Comparison of ENCODE assay signal across 8 mouse cellular contexts in the genomic region with DNA sequence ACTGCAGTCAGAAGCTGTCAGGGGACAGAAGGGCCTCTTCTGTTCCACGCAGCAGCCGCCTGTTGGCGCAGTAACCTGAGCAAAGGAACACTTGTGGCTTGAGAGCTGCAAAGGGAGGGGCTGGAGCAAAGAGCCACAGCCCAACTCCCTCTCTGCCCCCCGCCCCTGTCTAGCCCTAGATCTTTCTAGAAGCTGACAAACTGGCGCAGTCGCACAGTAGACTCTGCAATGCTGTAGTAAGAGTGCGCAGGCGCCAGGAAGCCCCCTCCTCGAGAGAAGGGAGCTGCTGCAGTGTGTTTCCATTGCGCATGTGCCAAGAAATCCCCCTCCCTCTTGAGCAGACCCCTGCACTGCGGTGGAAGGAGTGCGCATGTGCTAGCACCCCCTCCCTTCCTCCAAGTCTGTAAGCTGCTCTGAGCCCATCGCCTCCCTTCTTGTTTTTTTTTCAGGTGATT.
DNase-seq lines count a peak whose midpoint lies in the region; ATAC-seq and TF ChIP-seq lines count a peak whose summit lies in the region.

No protein-coding gene starts in this region.

- peak overlapping the region; percentile 41 for H3K4me2 ChIP-seq in forebrain, postnatal 0 days (ENCODE audit: low read depth)
- H3K4me2 ChIP-seq in lung, postnatal 0 days (replicated peaks; ENCODE audit: low read depth, low read length), result peak overlapping the region; percentile 49

- peak overlapping the region; percentile 45; the same call in 1 of the 2 replicates for H3K27ac ChIP-seq in forebrain, postnatal 0 days (ENCODE audit: low read depth, low read length)
- H3K27ac ChIP-seq in lung, postnatal 0 days (ENCODE audit: low read length), result no peak overlapping the region
- H3K27ac ChIP-seq in testis, adult 2 months (ENCODE audit: control insufficient read depth, insufficient read depth, low read depth, low read length), result no peak overlapping the region

- intact Hi-C loops in left cerebral cortex, postnatal 10 days (cut with DNase I), result loop anchor here (2.0 kb wide), 1 partner anchor 148 kb away; no protein-coding TSS in a partner anchor

- peak; percentile 3 for DNase-seq in cerebellum, adult 11-12 months
- DNase-seq in cerebellum, adult 8-10 months, result no peak
- DNase-seq in left cerebral cortex, postnatal 10 days (ENCODE audit: extremely low spot score in 1 of 2, low spot score in 2 of 2), result peak; percentile 76 to 78
- no peak for DNase-seq in left cerebral cortex, adult 8-10 months (ENCODE audit: low spot score in 2 of 2)
- DNase-seq in forebrain, postnatal 0 days, result peak; percentile 94
- peak; percentile 56 for DNase-seq in lung, postnatal 0 days (ENCODE audit: low spot score)
- no peak for DNase-seq in spleen, postnatal 10 days (ENCODE audit: low spot score in 2 of 2)

- peak; percentile 96 for ATAC-seq in forebrain, postnatal 0 days
- peak; percentile 85 for ATAC-seq in lung, postnatal 0 days

- no peaks in the 10 kb centered on the region for H3K4me1 ChIP-seq in forebrain, postnatal 0 days (ENCODE audit: insufficient read depth)
- no peaks in the 10 kb centered on the region for H3K4me1 ChIP-seq in lung, postnatal 0 days (ENCODE audit: insufficient read depth, low read depth, low read length)
- peaks cover 3% of the 10 kb centered on the region for H3K4me1 ChIP-seq in testis, adult 2 months (ENCODE audit: control insufficient read depth, insufficient read depth, low read length)

- peak; percentile 38 for TF ChIP-seq CTCF in forebrain, postnatal 0 days (IDR thresholded peaks at IDR 0.05; ENCODE audit: low read depth)
- TF ChIP-seq CTCF in lung, postnatal 0 days (IDR thresholded peaks at IDR 0.05), result peak; percentile 38
- TF ChIP-seq CTCF in testis, adult 2 months (IDR thresholded peaks at IDR 0.05; ENCODE audit: control insufficient read depth, insufficient read depth, insufficient replicate concordance, low read depth, low read length), result no peak

- no peaks in the 10 kb centered on the region for H3K9me3 ChIP-seq in forebrain, postnatal 0 days (ENCODE audit: low read length)
- no peaks in the 10 kb centered on the region for H3K9me3 ChIP-seq in lung, postnatal 0 days (ENCODE audit: low read length)

- 22% methylated on average over 13 of the region's 13 CpGs for WGBS in forebrain, postnatal 0 days
- WGBS in lung, postnatal 0 days, result 19% methylated on average over 13 of the region's 13 CpGs

- TF ChIP-seq EP300 in lung, postnatal 0 days (IDR thresholded peaks at IDR 0.05), result no peak

- no peaks in the 10 kb centered on the region for H3K36me3 ChIP-seq in forebrain, postnatal 0 days (ENCODE audit: insufficient read depth)
- H3K36me3 ChIP-seq in lung, postnatal 0 days (ENCODE audit: insufficient read depth, low read length), result no peaks in the 10 kb centered on the region
- no peaks in the 10 kb centered on the region for H3K36me3 ChIP-seq in testis, adult 2 months (ENCODE audit: control insufficient read depth, insufficient read depth, low read length)

- H3K9ac ChIP-seq in forebrain, postnatal 0 days, result no peak overlapping the region
- H3K9ac ChIP-seq in lung, postnatal 0 days (replicated peaks; ENCODE audit: low read depth), result no peak overlapping the region

- peak overlapping the region; percentile 21 for H3K4me3 ChIP-seq in forebrain, postnatal 0 days (ENCODE audit: low read depth, low read length)
- H3K4me3 ChIP-seq in lung, postnatal 0 days (ENCODE audit: low read depth, low read length), result 0 out of 2 replicates have a peak overlapping the region, but pooled peaks have one; percentile 10
- peak overlapping the region; percentile 8 for H3K4me3 ChIP-seq in testis, adult 2 months (ENCODE audit: control insufficient read depth, low read depth, low read length)

- H3K27me3 ChIP-seq in forebrain, postnatal 0 days (ENCODE audit: insufficient read depth, low read length), result no peaks in the 10 kb centered on the region
- no peaks in the 10 kb centered on the region for H3K27me3 ChIP-seq in lung, postnatal 0 days (replicated peaks; ENCODE audit: insufficient read depth, low read length)
- no peaks in the 10 kb centered on the region for H3K27me3 ChIP-seq in testis, adult 2 months (ENCODE audit: control insufficient read depth, insufficient read depth, low read length)

- TF ChIP-seq POLR2A in testis, adult 2 months (IDR thresholded peaks at IDR 0.05; ENCODE audit: control insufficient read depth, low read depth, low read length), result no peak

Comparison
In these comparisons a context has a peak if more than half of its experiments do, and no peak if none do; other contexts are left out.
1. DNase-seq: peak in cerebellum, adult 11-12 months (single experiment), left cerebral cortex, postnatal 10 days (2 of 2), forebrain, postnatal 0 days (single experiment) and lung, postnatal 0 days (single experiment); none in cerebellum, adult 8-10 months (single experiment), left cerebral cortex, adult 8-10 months (0 of 2) and spleen, postnatal 10 days (0 of 2).
2. Peak in every context shown above with its lines, with median percentiles within 50 percentile points of each other: H3K4me3 ChIP-seq.